Mouse (Mus musculus): Measurements from ENCODE around the gene Tcf20.

DNA sequence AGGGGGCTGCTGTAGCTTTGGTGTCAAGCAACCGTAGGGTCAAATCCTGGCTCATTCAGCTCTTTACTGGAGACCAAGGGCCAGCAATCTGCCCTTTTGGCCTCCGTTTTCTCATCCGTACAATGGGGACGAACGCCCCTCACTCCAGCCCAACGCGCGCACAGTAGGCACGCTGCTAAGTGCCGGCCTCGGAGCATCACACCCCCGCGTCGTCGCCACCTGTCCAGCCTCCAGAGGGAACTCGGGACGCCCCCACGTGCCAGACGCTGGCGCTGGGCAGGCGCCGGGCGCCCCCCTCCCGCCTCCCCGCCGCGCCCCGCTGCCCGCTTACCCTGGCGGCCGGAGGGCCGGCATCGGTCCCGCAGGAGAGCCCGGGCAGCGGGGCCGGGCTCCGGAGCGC lies 24.6 kb downstream of the Tcf20 start:
- no peak for TF ChIP-seq CTCF (conservative IDR thresholded peaks at IDR 0.05; ENCODE audit: low read length)
- no peak for TF ChIP-seq NANOG (IDR thresholded peaks at IDR 0.05; ENCODE audit: borderline replicate concordance, low read length)
